Mouse (Mus musculus): Measurements from ENCODE around the gene Lars2.
"Not testable (repeated sequence)": the region's sequence is repeated elsewhere in the genome, so short reads cannot be mapped to it uniquely, and the experiment has no call there.

The Lars2 gene

GRCm38 (mm10) chr9:123366708-123367385 lies at the start of gene Lars2:
Lars2 (plus strand) TSS chr9:123366927.
- DNase-seq (ENCODE audit: low read depth): peak; percentile 96

GRCm38 (mm10) chr9:123326106-123326505 lies 40.6 kb upstream of the Lars2 start:
- no peak for DNase-seq (ENCODE audit: low read depth)

- no peak for DNase-seq (ENCODE audit: low read depth)
These were observed 38.4 kb upstream of the Lars2 start for GRCm38 (mm10) chr9:123328336-123328735.

- DNase-seq (ENCODE audit: low read depth): no peak
These were observed 36.9 kb upstream of the Lars2 start for GRCm38 (mm10) chr9:123329831-123330230.

- not testable (repeated sequence) for DNase-seq (ENCODE audit: low read depth)
These were observed 36.5 kb upstream of the Lars2 start for GRCm38 (mm10) chr9:123330271-123330670.

- no peak for DNase-seq (ENCODE audit: low read depth)
These were observed 33.2 kb upstream of the Lars2 start for GRCm38 (mm10) chr9:123333479-123333878.

- DNase-seq (ENCODE audit: low read depth): no peak
These were observed 31.6 kb upstream of the Lars2 start for GRCm38 (mm10) chr9:123335044-123335670.

GRCm38 (mm10) chr9:123339651-123340144 lies 27.0 kb upstream of the Lars2 start:
- peak; percentile 12 for DNase-seq (ENCODE audit: low read depth)

- peak; percentile 2 for DNase-seq (ENCODE audit: low read depth)
These were observed 25.5 kb upstream of the Lars2 start for GRCm38 (mm10) chr9:123341256-123341655.

- DNase-seq (ENCODE audit: low read depth): no peak
These were observed 23.7 kb upstream of the Lars2 start for GRCm38 (mm10) chr9:123343069-123343468.

- DNase-seq (ENCODE audit: low read depth): peak; percentile 44
These were observed 17.4 kb upstream of the Lars2 start for GRCm38 (mm10) chr9:123349286-123349685.

- DNase-seq (ENCODE audit: low read depth): no peak
These were observed 6.7 kb upstream of the Lars2 start for GRCm38 (mm10) chr9:123359981-123360380.

- no peak for DNase-seq (ENCODE audit: low read depth)
These were observed 1.4 kb upstream of the Lars2 start for GRCm38 (mm10) chr9:123365353-123365752.

GRCm38 (mm10) chr9:123365942-123366707 lies 602 bp upstream of the Lars2 start:
- peak; percentile 34 for DNase-seq (ENCODE audit: low read depth)

- peak; percentile 72 for DNase-seq (ENCODE audit: low read depth)
These were observed 909 bp downstream of the Lars2 start for GRCm38 (mm10) chr9:123367636-123368035.

GRCm38 (mm10) chr9:123382399-123382798 lies 15.7 kb downstream of the Lars2 start:
- no peak for DNase-seq (ENCODE audit: low read depth)

GRCm38 (mm10) chr9:123384696-123385095 lies 18.0 kb downstream of the Lars2 start:
- no peak for DNase-seq (ENCODE audit: low read depth)

- DNase-seq (ENCODE audit: low read depth): no peak
These were observed 18.8 kb downstream of the Lars2 start for GRCm38 (mm10) chr9:123385352-123386198.

- no peak for DNase-seq (ENCODE audit: low read depth)
These were observed 19.6 kb downstream of the Lars2 start for GRCm38 (mm10) chr9:123386347-123386746.

GRCm38 (mm10) chr9:123388087-123389007 lies 21.6 kb downstream of the Lars2 start:
- DNase-seq (ENCODE audit: low read depth): not testable (repeated sequence)

All from NIH3T3 (cell line).